Mouse (Mus musculus) cerebellum, postnatal 4 days (tissue): ENCODE results near the gene Rapgef2.
A peak's percentile ranks its signal among the peaks of the same experiment; 100 is the strongest.
"Not testable (repeated sequence)": the region's sequence is repeated elsewhere in the genome, so short reads cannot be mapped to it uniquely, and the experiment has no call there.

Experiments
- DNase-seq, 2 experiments: peaks; one replicate each; pipeline ENCODE4 v3.0.0; 2022; ENCODE audit warnings: low spot score in 2 of 2, mixed read lengths in 1 of 2

Gene Rapgef2

DNA sequence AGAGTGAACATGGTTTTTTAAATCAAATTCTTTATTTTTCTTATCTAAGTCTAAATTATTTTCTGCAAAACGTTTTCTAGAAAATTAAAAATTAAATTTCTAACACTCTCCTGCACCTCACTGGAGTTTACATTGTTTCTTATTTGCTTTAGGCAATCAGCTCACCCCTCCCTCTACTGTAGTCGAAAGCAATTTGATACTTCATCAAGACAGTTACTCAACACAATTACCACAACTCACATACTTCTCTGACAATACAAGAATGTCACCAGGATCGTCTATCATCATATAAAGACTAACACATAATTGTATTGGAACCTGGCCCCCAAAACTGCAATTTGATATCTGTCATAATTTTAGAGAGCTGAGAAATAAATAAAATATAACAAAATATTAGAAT is 51.8 kb downstream of the Rapgef2 start:
- no peak for DNase-seq

DNA sequence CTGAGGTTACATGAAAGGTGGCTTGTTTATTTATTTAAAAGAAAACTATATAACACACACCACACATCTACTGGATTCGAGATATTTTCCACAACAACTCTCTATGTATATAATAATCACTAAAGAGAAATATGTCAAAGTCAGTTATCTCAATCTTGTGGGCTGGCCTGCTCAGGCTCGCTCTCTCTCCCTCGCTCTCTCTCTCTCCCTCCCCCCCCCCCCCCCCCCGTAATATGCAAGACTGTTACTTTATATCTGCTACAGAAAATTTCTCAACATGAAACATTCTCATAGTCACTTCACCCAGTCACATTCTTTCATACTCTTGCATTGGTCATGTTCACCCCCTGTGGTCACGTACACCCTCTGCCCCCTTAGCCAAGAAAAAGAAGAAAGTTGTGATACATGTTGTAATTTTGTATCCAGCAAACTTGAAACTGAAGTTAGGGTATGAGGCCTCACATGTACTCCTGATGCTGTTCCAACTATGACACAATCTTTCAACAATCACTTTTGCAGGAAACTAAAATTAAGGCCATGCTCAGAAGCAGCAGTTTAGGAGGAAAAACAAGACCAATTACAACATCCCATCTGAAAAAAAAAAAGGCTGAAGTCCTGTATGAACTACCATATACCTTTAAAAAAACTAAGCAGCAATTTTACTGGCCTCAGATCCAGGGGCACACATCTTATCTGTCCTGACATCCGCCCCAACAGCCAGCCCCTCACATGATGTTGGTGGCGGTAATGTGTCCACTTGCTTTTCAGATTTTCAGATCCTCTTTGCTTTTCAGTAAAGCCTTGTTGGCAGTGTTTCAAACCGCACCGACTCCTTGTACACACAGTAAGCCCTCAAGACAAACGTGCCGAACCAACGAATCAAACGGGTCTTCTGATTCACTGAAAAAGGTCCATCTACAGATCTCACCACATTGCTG is 52.6 kb downstream of the Rapgef2 start:
- no peak for DNase-seq

DNA sequence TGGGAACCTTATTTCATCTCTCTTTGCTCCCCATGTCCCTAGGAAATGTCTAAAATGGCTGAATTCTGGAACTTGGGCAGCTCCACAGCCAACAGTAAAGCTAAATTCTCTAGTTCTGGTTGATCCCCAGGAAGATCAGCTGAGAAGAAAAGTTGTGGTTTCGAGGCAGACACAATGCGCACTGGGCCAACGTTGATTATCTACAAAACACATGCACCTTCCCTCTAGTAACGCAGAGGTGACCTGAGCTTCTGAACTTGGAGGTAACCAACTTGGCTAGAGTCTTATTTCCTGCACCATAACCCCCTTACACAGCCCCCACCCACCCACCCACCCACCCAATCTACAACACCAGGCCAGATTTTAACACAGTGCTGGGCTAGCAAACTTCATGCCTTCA is 55.6 kb downstream of the Rapgef2 start:
- no peak for DNase-seq

DNA sequence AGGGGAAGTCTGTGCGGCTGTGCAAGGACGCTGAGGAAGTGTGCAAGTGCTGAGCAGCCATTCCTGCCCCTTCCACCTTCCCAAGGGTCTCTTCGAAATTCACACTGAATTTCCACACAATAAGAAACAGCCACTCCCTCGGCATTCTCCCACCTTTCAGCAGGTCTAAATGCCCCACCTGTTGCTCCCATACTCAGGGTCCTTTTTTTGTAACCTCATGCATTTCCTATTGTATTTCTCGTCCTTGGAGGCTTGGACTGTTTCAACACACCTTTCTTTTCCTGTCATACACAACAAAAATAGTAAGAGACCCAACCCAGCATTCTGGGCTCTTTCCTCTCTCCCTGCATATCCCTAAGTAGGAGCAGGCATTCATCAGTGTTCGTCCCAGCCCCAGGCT is 56.8 kb downstream of the Rapgef2 start:
- DNase-seq, result no peak

DNA sequence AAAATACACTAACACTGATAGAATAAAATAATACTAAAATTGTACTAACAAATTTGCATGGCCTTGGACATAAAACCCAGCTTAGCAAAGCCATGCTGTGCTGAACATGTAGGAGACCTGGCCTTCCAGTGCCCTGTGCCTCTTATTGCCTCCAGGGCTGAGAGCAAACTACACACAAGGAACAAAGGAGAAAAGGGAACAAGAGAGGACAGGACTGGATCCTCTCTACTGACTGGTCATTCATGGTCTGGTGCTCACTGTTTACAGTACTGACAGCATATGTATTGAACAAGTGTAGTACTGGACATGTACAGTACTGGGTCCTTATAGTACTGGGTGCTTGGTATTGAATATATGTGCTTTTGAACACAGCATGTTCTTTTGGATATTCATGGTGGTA is 58.0 kb downstream of the Rapgef2 start:
- DNase-seq, result no peak

DNA sequence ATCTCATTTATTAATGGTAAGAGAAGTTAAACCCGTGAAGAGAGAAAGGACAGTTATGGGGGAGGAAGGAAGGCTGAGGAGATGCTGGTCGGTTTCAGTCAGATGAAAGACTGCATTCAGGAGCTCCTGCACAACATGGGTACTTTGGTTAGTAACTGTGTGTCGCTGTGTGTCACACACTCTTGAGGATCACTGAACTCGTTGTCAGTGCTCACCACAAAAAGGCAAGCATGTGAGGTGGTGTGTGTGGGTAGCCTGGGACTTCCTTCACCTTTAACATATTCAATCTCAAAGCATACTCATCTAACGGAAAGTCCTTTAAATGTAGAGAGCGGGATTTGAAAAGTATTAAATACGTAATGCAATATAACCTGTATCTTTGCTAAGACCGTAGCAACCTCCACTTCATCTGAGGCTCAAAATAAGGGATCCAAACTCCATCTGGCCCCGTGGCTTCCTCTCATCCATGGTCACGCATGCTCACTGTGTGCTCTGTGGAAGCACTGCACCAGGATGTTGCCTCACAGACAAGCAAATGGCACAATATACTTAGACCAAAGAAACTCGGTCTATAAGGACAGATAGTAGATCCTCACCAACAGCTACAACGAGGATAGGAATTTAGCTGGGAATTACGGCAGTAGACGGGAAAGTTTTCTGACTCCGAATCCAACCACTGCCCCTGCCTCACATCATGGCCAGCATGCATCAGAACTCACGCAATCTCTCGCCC is 58.8 kb downstream of the Rapgef2 start:
- no peak for DNase-seq

DNA sequence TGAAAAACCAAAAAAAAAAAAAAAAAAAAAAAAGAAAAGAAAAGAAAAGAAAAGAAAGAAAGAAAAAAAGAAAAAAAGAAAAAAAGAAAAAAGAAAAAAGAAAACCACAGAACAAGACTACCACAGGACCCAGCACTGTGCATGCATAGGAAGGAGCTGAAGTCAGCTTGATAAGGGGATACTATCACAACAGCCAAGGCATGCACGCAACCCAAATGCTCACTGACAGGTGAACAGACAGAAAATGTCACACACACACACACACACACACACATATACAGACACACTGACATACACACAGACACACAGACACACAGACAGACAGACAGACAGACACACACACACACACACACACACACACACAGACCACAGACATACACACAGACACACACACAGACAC is 59.5 kb downstream of the Rapgef2 start:
- not testable (repeated sequence) for DNase-seq

DNA sequence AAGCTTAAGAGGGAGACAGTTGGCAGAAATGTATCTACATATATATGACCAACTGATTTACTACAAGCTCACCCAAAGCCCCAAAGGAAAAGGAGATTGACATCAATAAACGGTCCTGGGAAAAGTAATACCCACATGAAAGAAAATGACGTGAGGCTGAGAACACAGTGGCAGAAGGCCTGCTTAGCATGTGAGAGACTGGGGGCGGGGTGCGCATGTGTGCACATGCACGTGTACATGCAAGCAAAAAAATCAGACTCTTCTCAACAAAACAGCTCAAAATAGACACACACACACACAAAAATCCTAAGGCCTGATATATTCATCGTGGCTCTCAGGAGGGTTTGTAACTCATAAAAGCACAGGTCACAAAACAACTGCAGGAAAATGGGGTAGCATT is 60.4 kb downstream of the Rapgef2 start:
- DNase-seq, result no peak

DNA sequence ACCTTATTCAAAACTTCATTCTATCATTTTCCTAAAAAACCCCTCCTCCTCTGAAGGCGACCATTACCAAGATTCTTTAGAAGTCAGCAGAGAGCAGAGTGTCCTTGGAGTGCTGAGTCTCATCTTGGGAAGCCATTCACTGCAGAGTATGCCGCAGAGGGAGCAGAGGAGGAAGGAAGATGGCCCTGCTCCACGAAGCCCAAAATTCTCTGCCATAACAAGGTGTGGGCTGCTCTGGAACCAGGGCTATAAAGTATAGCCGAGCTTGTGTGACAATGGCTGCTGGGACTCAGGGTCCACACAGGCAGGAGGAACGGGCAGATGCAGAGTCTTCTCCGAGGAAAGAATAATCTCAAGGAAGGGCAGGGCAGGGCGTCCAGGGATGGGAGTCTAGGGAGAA is 62.0 kb downstream of the Rapgef2 start:
- no peak for DNase-seq

DNA sequence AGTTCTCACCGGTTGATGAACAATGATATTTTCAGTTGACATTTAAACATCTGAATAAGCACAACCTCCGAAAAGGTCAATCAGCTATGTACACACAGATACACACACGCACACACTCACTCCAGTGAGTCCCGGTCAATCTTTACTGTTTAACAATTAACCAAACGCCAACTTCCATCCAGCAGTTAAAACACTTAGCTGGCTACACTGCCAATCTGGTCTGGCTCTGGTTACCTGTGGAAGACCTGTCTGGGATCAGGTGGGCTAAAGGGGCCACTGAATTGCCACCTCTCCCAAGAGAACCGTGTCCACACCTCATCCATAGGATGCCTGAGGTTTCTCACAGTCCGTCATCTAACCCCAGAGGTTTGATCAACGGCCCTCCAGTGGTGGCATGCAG is 63.0 kb downstream of the Rapgef2 start:
- no peak for DNase-seq

DNA sequence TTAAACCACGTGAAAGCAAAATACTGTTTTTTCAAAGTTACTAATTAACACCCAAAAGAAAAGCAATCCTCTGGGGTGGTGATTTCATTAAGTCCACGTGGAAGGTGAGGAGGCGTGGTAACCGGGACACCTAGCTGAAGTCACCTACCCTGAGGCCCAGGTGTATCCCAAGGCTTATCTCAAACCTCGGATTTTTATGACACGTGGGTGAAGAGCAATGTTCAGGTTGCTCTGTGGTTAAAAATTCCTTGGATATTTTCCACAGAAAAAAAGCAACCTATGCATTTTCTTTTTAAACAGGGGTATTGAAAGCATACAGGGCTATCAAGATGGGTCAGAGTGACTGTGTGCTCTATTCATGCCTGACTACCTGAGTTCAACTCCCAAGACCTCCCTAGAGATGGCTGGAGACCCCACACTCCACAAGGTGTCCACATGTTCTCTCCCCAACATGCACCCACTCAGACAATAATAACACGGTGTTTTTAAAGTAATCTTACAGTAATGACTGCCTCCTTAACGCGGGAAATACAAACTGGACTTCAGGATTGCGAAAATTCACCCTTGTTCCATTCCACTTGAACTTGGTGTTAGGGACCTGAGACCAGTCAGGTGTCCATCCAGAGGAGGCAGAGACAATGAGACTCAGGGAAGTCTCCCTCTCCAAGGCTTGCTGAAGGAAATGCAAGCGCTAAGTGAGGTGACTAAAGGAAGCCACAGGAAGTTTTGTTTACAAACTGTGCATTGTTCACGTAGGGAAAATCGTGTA is 63.9 kb downstream of the Rapgef2 start:
- DNase-seq, result no peak

DNA sequence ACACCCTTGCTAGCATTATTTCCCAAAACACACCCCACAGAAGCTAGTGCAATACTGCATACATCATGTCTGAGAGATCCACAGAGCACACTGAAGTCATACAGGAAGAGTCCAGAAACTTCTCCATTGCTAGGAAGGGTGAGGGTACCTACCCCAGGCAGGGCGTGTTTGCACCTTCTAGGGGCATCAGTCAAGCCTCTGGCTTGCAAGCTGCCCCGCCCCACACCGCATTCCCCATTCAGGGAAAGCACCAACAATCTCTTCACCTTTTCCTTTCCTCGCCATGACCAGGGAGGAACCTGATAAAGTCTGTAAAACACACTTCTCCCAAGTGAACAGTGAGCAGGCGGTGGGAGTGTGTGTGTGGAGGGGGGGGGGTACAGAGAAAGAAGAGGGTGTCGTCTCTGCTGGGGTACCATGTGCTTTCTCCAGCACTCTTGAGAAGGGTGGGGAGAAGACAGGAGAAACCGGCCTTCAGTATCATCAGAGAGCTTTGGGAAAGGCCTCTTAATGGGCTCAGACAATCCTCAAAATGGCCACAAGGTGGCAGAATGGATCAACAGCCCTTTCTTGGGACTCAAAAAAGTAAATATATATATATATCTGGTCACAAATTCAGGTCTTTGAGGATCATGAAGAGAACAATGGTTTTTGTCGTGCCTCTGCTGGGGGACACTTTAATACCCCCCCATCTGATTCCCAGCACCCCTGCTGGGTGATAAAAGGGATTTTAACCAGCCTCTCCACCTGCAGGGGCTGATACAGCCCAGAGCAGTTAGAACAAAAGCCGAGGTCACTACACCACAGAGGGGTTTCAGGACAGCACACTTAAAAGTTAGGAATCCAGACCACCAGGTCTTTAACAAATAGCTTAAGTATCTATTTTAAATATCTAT is 64.8 kb downstream of the Rapgef2 start:
- peak; percentile 39 to 69 for DNase-seq

DNA sequence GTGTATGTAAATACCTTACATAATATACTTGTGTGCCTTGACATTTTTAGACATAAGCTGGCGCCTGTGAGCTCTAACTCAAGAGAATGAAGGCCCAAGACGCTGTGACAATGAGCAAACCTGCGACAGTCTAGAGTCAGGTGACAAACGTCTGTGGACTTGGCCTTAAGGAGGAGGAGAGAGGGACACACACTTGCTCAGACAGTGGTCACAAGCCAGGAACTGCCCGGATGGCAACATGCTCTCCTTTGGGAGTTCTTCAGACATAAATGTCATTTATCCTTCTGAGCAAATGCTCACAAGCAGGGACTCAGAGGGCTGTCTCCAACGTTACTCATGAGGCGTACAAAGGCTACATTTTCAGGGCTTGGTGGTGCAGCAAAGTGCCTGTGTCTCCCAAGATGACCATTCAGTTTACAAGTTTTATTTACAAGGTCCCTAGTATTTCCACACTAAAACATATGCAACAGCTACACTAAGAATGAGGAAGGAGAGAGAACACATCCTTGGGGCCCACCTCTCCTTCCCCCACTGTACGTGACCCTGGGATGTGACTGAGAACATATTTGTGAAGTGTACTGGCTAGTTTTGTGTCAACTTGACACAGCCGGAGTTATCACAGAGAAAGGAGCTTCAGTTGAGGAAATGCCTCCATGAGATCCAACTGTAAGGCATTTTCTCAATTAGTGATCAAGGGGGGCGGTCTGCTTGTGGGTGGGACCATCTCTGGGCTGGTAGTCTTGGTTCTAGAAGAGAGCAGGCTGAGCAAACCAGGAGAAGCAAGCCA is 67.0 kb downstream of the Rapgef2 start:
- DNase-seq, result no peak

DNA sequence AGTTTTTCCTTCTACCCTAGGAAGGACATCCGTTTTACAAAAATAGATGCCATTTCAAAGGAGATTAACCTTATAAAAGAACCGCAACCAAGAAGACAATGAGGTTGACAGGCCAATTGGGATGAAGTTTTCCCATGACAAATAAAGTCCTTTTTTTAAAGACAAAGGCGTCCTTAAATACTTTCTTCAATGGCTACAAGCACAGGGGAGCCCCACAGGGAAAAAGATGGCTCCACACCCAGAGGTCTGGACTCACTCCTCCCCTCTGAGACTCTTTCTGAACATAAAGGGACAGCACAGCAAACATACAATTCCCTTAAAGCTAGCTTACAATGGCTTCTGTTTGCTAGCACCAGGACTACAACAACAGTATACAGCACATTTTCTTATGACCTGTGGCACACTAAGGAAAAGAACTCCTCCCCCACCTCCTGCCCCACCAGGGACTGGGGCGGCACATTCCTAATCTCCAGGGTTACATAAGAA is 67.7 kb downstream of the Rapgef2 start:
- DNase-seq, result no peak

DNA sequence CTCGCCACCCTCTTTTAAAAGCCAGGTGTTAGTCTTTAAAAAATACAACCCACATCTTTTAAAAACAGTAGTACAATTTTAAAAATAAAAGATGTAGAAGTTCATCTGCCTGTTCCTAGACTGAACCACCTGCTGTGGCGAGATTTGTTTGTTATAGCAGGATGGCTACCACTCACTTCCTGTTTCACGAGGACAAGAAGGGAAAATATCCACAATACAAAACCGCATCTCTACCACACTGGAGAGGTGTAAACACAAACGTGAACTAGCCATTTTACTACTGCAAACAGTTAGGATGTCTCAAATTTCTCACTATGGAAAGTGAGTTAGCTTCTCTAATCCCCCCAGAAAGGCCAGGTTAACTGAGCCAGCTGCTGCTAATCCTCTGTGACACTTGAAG is 76.1 kb downstream of the Rapgef2 start:
- no peak for DNase-seq

DNA sequence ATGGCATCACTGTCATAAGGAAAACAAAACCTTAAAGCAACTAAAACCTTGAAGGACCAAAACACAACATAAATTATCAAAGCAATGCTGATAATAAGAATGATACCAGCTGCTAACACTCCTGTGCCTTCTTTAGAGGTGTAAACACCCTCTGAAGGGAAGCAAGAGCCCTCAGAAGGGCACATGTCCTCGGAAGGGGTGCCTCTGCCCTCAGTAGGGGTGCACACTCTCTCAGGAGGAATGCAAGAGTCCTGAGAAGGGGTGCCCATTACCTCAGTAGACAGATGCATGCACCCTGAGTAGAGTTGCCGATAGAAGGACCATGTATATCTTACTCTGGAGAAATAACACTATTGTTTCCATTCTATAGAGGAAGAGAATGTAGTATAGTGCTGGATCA is 79.1 kb downstream of the Rapgef2 start:
- no peak for DNase-seq

DNA sequence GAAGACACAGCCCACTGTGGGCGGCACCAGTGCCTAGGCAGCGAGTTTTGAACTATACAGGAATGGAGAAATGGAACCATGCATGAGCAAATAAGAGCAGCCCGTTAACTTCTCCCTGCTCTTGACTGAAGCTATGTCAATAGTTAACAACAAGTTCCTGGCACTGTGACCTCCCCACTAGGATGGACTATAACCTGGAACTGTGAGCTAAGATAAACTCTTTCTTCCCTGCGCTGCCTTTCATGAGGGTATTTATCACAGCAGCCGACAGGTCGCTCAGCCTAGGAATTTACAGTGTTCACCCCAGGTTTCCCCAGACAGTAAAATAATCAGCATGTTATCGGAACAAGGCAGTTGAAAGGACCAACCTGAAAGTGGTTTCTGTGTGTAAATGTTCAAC is 79.8 kb downstream of the Rapgef2 start:
- no peak for DNase-seq

DNA sequence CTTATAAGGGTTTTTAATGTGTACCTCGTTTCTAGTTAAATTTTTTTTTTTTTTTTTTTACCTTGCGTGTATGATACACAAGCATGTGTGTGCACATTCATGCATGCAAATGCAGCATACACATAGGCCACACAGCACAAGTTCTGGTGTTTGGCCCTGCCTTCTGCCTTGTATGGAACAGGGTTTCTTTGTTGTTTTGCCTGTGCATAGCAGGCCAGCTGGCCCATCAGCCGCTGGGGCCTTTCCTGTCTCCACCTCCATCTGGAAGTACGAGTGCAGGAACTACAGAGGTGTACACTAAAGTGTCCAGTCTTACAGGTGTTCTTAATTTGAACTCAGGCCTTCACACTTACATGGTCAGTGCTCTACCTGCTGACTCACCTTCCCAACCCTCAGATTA is 80.3 kb downstream of the Rapgef2 start:
- DNase-seq, result no peak

DNA sequence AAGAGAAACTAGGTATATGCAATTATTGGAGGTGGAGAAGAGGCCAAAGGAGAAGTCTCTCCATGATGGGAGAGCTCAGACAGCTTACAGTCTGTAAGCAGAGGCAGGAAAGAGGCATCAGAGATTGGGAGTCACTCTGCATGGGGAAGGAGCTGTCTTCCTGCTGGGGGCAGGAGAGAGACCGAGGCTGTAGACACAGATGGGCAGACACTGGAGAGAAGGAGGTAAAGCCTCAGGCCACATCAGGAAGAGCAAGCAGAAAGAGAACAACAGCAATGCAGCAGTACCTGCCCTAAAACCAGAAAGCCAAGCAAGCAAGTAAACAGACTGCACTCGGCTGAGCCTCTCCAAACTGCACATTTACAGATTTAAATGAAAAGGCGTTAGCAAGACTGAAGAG is 81.2 kb downstream of the Rapgef2 start:
- no peak for DNase-seq

DNA sequence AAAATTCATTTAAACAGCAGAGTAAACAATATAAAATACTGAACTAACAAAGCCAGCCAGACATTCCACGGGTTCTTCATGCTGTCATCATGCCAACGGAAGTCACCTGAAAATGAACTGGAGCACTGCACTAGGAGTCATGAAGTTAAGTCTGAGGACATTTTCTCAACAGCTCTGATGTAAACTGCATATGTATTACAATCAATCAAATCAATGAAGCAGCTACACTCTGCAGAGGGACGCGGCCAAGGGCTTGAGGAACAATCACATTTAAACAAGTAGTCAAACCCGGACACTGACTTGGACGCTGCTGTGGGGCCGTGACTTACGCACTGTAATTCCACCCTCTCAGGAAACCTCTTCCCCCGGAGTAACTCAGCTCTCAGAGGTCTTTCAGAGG is 82.1 kb downstream of the Rapgef2 start:
- no peak for DNase-seq
